Mouse (Mus musculus) C2C12 (cell line): ENCODE measurements around the gene Smtnl2.

Experiments used
- CTCF ChIP-seq: IDR thresholded peaks from one replicate; pipeline ENCODE4 v1.5.1; 2011; ENCODE audit not compliant: control insufficient read depth, insufficient read depth, insufficient read length
- FOSL1 ChIP-seq: IDR thresholded peaks from one replicate; pipeline ENCODE4 v1.8.0; 2011; ENCODE audit warnings: mild to moderate bottlenecking, low read length; ENCODE audit not compliant: poor library complexity, insufficient read depth, severe bottlenecking
- MAX ChIP-seq: IDR thresholded peaks from one replicate; pipeline ENCODE4 v1.6.1; 2011; ENCODE audit warnings: mild to moderate bottlenecking, control low read depth
- MYOD1 ChIP-seq: IDR thresholded peaks from one replicate; pipeline ENCODE4 v1.6.1; 2011; ENCODE audit warnings: low read depth; ENCODE audit not compliant: control insufficient read depth, insufficient read length
- USF1 ChIP-seq: IDR thresholded peaks from one replicate; pipeline ENCODE4 v1.6.1; 2011; ENCODE audit warnings: low read depth, mild to moderate bottlenecking, control low read depth, moderate library complexity

GRCm38 (mm10) chr11:72429288-72429690, 17.8 kb upstream of the Smtnl2 start:
- TF ChIP-seq CTCF: peak; percentile 50
- TF ChIP-seq MYOD1: no peak
- TF ChIP-seq MAX: no peak
- TF ChIP-seq USF1: no peak
- no peak for TF ChIP-seq FOSL1
